Mouse (Mus musculus): ENCODE measurements at regions not wholly inside any gene's neighbourhood (a gene's known extent, or its start where the extent isn't known, plus 50 kb on each side); places are given as distances from the start of the nearest gene placed in this dataset.

- Histone ChIP-seq H3K36me3 (no peaks in the 10 kb centered on the region), H3K9ac (replicated peaks) (no peak overlapping the region), H3K4me2 (replicated peaks) (no peak overlapping the region), H3K4me1 (replicated peaks) (no peaks in the 10 kb centered on the region), H3K4me3 (replicated peaks) (no peak overlapping the region), H3K27me3 (no peaks in the 10 kb centered on the region), H3K9me3 (no peaks in the 10 kb centered on the region), H3K27ac (no peak overlapping the region)
- ATAC-seq: no peak
- 66% methylated on average over 1 of the region's 1 CpGs for WGBS
Measured at GRCm38 (mm10) chr12:118784643-118785042, 61.5 kb upstream of the Sp8 start.

- H3K4me2 ChIP-seq (replicated peaks): no peak overlapping the region
- no peak for ATAC-seq
- H3K9me3 ChIP-seq: no peaks in the 10 kb centered on the region
- no peak overlapping the region for H3K27ac ChIP-seq
- H3K9ac ChIP-seq (replicated peaks): no peak overlapping the region
- no peaks in the 10 kb centered on the region for H3K4me1 ChIP-seq (replicated peaks)
- H3K36me3 ChIP-seq: no peaks in the 10 kb centered on the region
- no peak overlapping the region for H3K4me3 ChIP-seq (replicated peaks)
- 90% methylated on average over 3 of the region's 3 CpGs for WGBS
- no peaks in the 10 kb centered on the region for H3K27me3 ChIP-seq
Measured at GRCm38 (mm10) chr12:118781978-118782377, 64.2 kb upstream of the Sp8 start.

DNA sequence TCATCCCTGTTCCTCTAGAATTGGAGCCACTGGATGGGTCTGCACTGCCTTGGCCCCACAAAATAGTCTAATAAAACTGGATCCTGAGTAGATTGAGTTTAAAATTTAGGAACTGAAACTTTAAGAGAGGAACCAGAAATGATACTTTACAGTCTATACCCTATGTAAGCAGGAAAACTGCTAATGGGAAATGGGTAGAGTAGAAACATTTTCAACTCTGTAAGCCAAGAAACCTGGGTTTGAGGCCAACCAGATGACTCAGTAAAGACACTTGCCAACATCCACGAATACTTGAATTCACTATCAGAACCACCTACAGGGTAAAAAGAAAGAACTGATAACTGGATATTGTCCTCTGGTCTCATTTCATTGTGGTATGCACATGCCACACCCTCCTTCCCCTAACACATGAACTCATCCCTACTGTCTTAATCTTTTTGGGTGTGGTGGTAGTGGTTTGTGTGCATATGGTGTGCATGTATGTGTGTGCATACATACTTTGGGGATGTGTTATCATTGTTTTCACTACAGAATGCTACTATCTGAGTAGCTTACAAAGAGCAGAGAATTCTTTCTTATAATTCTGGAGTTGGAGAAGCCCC is 70.6 kb upstream of the Sp8 start:
- Histone ChIP-seq H3K4me2 (replicated peaks) (no peak overlapping the region), H3K9ac (replicated peaks) (no peak overlapping the region), H3K27me3 (no peaks in the 10 kb centered on the region), H3K4me3 (replicated peaks) (no peak overlapping the region), H3K27ac (no peak overlapping the region), H3K9me3 (no peaks in the 10 kb centered on the region), H3K4me1 (replicated peaks) (no peaks in the 10 kb centered on the region), H3K36me3 (no peaks in the 10 kb centered on the region)
- no peak for ATAC-seq
- 76% methylated on average over 1 of the region's 1 CpGs for WGBS

GRCm38 (mm10) chr12:118772790-118773189 is 73.3 kb upstream of the Sp8 start:
- no peak overlapping the region for H3K27ac ChIP-seq
- H3K27me3 ChIP-seq: no peaks in the 10 kb centered on the region
- no peak overlapping the region for H3K9ac ChIP-seq (replicated peaks)
- no peak overlapping the region for H3K4me3 ChIP-seq (replicated peaks)
- no peak for ATAC-seq
- no peak overlapping the region for H3K4me2 ChIP-seq (replicated peaks)
- H3K9me3 ChIP-seq: no peaks in the 10 kb centered on the region
- H3K4me1 ChIP-seq (replicated peaks): no peaks in the 10 kb centered on the region
- no peaks in the 10 kb centered on the region for H3K36me3 ChIP-seq
- WGBS: 89% methylated on average over 2 of the region's 2 CpGs

GRCm38 (mm10) chr12:118766472-118766871 is 79.7 kb upstream of the Sp8 start:
- Histone ChIP-seq H3K4me3 (replicated peaks) (no peak overlapping the region), H3K9me3 (no peaks in the 10 kb centered on the region), H3K27ac (no peak overlapping the region), H3K27me3 (no peaks in the 10 kb centered on the region), H3K36me3 (no peaks in the 10 kb centered on the region), H3K4me2 (replicated peaks) (no peak overlapping the region), H3K4me1 (replicated peaks) (no peaks in the 10 kb centered on the region), H3K9ac (replicated peaks) (no peak overlapping the region)
- 59% methylated on average over 1 of the region's 1 CpGs for WGBS
- ATAC-seq: no peak

DNA sequence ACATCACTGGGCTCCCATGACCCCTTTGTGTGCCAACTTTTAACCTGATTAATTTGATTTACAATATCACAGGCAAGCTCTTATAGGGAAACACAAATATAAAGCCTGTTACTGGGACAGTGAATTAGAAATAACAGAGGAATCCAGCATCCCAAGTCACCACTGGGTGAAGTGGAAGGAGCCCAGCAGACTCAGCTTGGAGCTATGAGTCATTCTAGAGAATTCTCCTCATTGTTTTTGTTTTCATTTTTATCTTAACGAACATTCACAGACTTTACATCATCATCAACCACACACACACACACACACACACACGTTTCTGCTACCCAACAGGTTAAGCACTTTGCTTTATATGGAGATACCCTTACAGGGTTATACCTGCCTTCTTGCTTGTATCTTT is 92.1 kb upstream of the Sp8 start:
- Histone ChIP-seq H3K4me3 (replicated peaks) (no peak overlapping the region), H3K27ac (no peak overlapping the region), H3K4me2 (replicated peaks) (no peak overlapping the region), H3K4me1 (replicated peaks) (peaks cover 3% of the 10 kb centered on the region; the same call in 1 of the 2 replicates), H3K27me3 (no peaks in the 10 kb centered on the region), H3K36me3 (no peaks in the 10 kb centered on the region), H3K9ac (replicated peaks) (no peak overlapping the region), H3K9me3 (no peaks in the 10 kb centered on the region)
- WGBS: 84% methylated on average over 2 of the region's 2 CpGs
- no peak for ATAC-seq

GRCm38 (mm10) chr12:118739103-118739502 is 107.0 kb upstream of the Sp8 start:
- Histone ChIP-seq H3K27ac (no peak overlapping the region), H3K36me3 (no peaks in the 10 kb centered on the region), H3K4me2 (replicated peaks) (no peak overlapping the region), H3K4me3 (replicated peaks) (no peak overlapping the region), H3K27me3 (no peaks in the 10 kb centered on the region), H3K4me1 (replicated peaks) (no peaks in the 10 kb centered on the region), H3K9me3 (no peaks in the 10 kb centered on the region), H3K9ac (replicated peaks) (no peak overlapping the region)
- ATAC-seq: no peak
- 72% methylated on average over 4 of the region's 4 CpGs for WGBS

DNA sequence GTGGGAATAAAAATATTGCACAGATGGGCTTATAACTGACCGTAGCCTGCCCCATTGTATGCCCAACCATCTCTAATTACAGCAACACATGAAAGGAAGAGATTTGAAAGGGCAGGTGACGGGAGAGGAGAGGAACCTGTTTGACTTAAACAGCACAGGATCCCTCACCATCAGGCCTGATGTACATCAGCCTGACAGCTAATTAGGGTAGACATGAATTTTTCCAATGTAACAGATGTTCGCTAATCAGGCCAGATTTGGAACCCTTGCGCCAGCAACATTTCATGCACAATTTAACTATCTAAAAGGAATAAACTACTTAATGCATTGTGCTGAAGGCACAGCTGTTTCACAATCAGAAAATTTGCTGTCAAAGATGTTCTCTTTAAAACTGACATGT is 120.2 kb upstream of the Sp8 start:
- 0 out of 2 replicates have a peak, but pooled peaks have one; percentile 53 for ATAC-seq
- no peaks in the 10 kb centered on the region for H3K36me3 ChIP-seq
- H3K4me2 ChIP-seq (replicated peaks): no peak overlapping the region
- H3K9me3 ChIP-seq: 0 out of 2 replicates have a peak, but pooled peaks cover 3% of the 10 kb centered on the region
- 0 out of 2 replicates have a peak, but pooled peaks cover 4% of the 10 kb centered on the region for H3K4me1 ChIP-seq (replicated peaks)
- H3K9ac ChIP-seq (replicated peaks): no peak overlapping the region
- no peak overlapping the region for H3K27ac ChIP-seq
- no peaks in the 10 kb centered on the region; the same call in 1 of the 2 replicates for H3K27me3 ChIP-seq
- no peak overlapping the region for H3K4me3 ChIP-seq (replicated peaks)
- 55% methylated on average over 4 of the region's 4 CpGs for WGBS

- Histone ChIP-seq H3K4me3 (replicated peaks) (no peak overlapping the region), H3K9ac (replicated peaks) (no peak overlapping the region), H3K27ac (no peak overlapping the region), H3K4me1 (replicated peaks) (no peaks in the 10 kb centered on the region), H3K27me3 (no peaks in the 10 kb centered on the region), H3K9me3 (no peaks in the 10 kb centered on the region), H3K36me3 (no peaks in the 10 kb centered on the region), H3K4me2 (replicated peaks) (no peak overlapping the region)
- peak; percentile 67; the same call in 1 of the 2 replicates for ATAC-seq
- WGBS: 73% methylated on average over 4 of the region's 4 CpGs
Measured at GRCm38 (mm10) chr12:118719878-118720573, 126.1 kb upstream of the Sp8 start.

- H3K27ac ChIP-seq: no peak overlapping the region
- no peak overlapping the region for H3K4me3 ChIP-seq (replicated peaks)
- 88% methylated on average over 4 of the region's 4 CpGs for WGBS
- H3K9ac ChIP-seq (replicated peaks): no peak overlapping the region
- ATAC-seq: no peak
- no peaks in the 10 kb centered on the region for H3K4me1 ChIP-seq (replicated peaks)
- H3K4me2 ChIP-seq (replicated peaks): no peak overlapping the region
- H3K27me3 ChIP-seq: no peaks in the 10 kb centered on the region
- no peaks in the 10 kb centered on the region for H3K9me3 ChIP-seq
- H3K36me3 ChIP-seq: no peaks in the 10 kb centered on the region
Measured at GRCm38 (mm10) chr12:118716824-118717223, 129.3 kb upstream of the Sp8 start.

DNA sequence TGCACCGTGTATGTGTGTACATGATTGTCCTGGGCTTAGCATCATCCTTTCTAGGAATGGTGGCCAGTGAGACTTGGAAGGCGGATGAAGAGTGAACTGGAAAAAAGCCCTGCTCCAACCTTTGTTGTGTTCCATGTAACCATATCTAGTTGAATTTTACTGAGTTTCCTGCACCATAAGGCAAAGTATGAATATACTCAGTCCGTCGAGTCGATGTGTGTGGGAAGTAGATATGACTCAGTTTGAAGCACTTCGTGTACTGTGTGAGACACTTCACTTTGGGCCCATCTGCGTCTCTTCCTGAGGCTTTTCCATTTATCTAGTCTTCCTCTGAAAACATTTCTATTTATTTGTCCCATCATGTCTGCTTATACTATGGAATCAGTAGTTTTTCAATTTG is 139.5 kb upstream of the Sp8 start:
- Histone ChIP-seq H3K9me3 (no peaks in the 10 kb centered on the region), H3K27me3 (no peaks in the 10 kb centered on the region), H3K4me2 (replicated peaks) (no peak overlapping the region), H3K4me1 (replicated peaks) (peaks cover 11% of the 10 kb centered on the region; the same call in 1 of the 2 replicates), H3K4me3 (replicated peaks) (no peak overlapping the region), H3K27ac (no peak overlapping the region), H3K9ac (replicated peaks) (no peak overlapping the region), H3K36me3 (no peaks in the 10 kb centered on the region)
- WGBS: 88% methylated on average over 7 of the region's 7 CpGs
- ATAC-seq: no peak

GRCm38 (mm10) chr12:118704826-118705225 is 141.3 kb upstream of the Sp8 start:
- Histone ChIP-seq H3K9me3 (no peaks in the 10 kb centered on the region), H3K4me1 (replicated peaks) (peaks cover 11% of the 10 kb centered on the region; the same call in 1 of the 2 replicates), H3K4me3 (replicated peaks) (no peak overlapping the region), H3K9ac (replicated peaks) (no peak overlapping the region), H3K27ac (no peak overlapping the region), H3K27me3 (no peaks in the 10 kb centered on the region), H3K36me3 (no peaks in the 10 kb centered on the region), H3K4me2 (replicated peaks) (no peak overlapping the region)
- ATAC-seq: no peak
- WGBS: 90% methylated on average over 2 of the region's 2 CpGs

Data from midbrain, embryonic 13.5 days (tissue).